Mouse (Mus musculus): ENCODE measurements at regions not wholly inside any gene's neighbourhood (a gene's known extent, or its start where the extent isn't known, plus 50 kb on each side); places are given as distances from the start of the nearest gene placed in this dataset.

GRCm38 (mm10) chr5:72225576-72226298 lies 57.7 kb upstream of the Commd8 start:
- TF ChIP-seq CTCF (IDR thresholded peaks at IDR 0.05; ENCODE audit: low read depth, low read length) (no peak), POLR2A (IDR thresholded peaks at IDR 0.05; ENCODE audit: extremely low read depth, insufficient read depth, low read length) (no peak)
- no peak for DNase-seq (ENCODE audit: extremely low read depth, low read depth, low spot score)
- 0 out of 2 replicates have a peak, but pooled peaks cover 3% of the 10 kb centered on the region for H3K4me1 ChIP-seq (ENCODE audit: control insufficient read depth, insufficient read depth, low read length)
- no peaks in the 10 kb centered on the region for H3K27me3 ChIP-seq (ENCODE audit: control insufficient read depth, insufficient read depth, low read length)
- no peaks in the 10 kb centered on the region for H3K79me2 ChIP-seq (ENCODE audit: control insufficient read depth, insufficient read depth, low read length)
- WGBS: 79% methylated on average over 13 of the region's 13 CpGs
- H3K27ac ChIP-seq (replicated peaks; ENCODE audit: insufficient read depth, low read depth, low read length): no peak overlapping the region
- H3K9ac ChIP-seq (ENCODE audit: low read depth, low read length): no peak overlapping the region
- H3K4me3 ChIP-seq (ENCODE audit: insufficient read depth, low read depth, low read length): no peak overlapping the region
- H3K36me3 ChIP-seq (ENCODE audit: control insufficient read depth, insufficient read depth, low read length): peaks cover 6% of the 10 kb centered on the region

GRCm38 (mm10) chr5:72225056-72225455 lies 57.1 kb upstream of the Commd8 start:
- H3K36me3 ChIP-seq (ENCODE audit: control insufficient read depth, insufficient read depth, low read length): peaks cover 3% of the 10 kb centered on the region
- no peak for DNase-seq (ENCODE audit: extremely low read depth, low read depth, low spot score)
- H3K79me2 ChIP-seq (ENCODE audit: control insufficient read depth, insufficient read depth, low read length): no peaks in the 10 kb centered on the region
- H3K4me1 ChIP-seq (ENCODE audit: control insufficient read depth, insufficient read depth, low read length): 0 out of 2 replicates have a peak, but pooled peaks cover 3% of the 10 kb centered on the region
- no peak overlapping the region for H3K9ac ChIP-seq (ENCODE audit: low read depth, low read length)
- H3K27me3 ChIP-seq (ENCODE audit: control insufficient read depth, insufficient read depth, low read length): no peaks in the 10 kb centered on the region
- H3K27ac ChIP-seq (replicated peaks; ENCODE audit: insufficient read depth, low read depth, low read length): no peak overlapping the region
- TF ChIP-seq CTCF (IDR thresholded peaks at IDR 0.05; ENCODE audit: low read depth, low read length) (no peak), POLR2A (IDR thresholded peaks at IDR 0.05; ENCODE audit: extremely low read depth, insufficient read depth, low read length) (no peak)
- WGBS: 55% methylated on average over 7 of the region's 7 CpGs
- no peak overlapping the region for H3K4me3 ChIP-seq (ENCODE audit: insufficient read depth, low read depth, low read length)

GRCm38 (mm10) chr5:72224551-72224966 lies 56.6 kb upstream of the Commd8 start:
- H3K4me1 ChIP-seq (ENCODE audit: control insufficient read depth, insufficient read depth, low read length): peaks cover 5% of the 10 kb centered on the region; the same call in 1 of the 2 replicates
- no peak overlapping the region for H3K27ac ChIP-seq (replicated peaks; ENCODE audit: insufficient read depth, low read depth, low read length)
- H3K36me3 ChIP-seq (ENCODE audit: control insufficient read depth, insufficient read depth, low read length): peaks cover 2% of the 10 kb centered on the region; the same call in 1 of the 2 replicates
- 48% methylated on average over 6 of the region's 6 CpGs for WGBS
- no peak overlapping the region for H3K9ac ChIP-seq (ENCODE audit: low read depth, low read length)
- H3K79me2 ChIP-seq (ENCODE audit: control insufficient read depth, insufficient read depth, low read length): no peaks in the 10 kb centered on the region
- H3K4me3 ChIP-seq (ENCODE audit: insufficient read depth, low read depth, low read length): no peak overlapping the region
- DNase-seq (ENCODE audit: extremely low read depth, low read depth, low spot score): no peak
- no peaks in the 10 kb centered on the region for H3K27me3 ChIP-seq (ENCODE audit: control insufficient read depth, insufficient read depth, low read length)
- no peak for TF ChIP-seq POLR2A (IDR thresholded peaks at IDR 0.05; ENCODE audit: extremely low read depth, insufficient read depth, low read length)
- TF ChIP-seq CTCF (IDR thresholded peaks at IDR 0.05; ENCODE audit: low read depth, low read length): 0 out of 2 replicates have a peak, but pooled peaks have one; percentile 6

- TF ChIP-seq CTCF (IDR thresholded peaks at IDR 0.05; ENCODE audit: low read depth, low read length) (no peak), POLR2A (IDR thresholded peaks at IDR 0.05; ENCODE audit: extremely low read depth, insufficient read depth, low read length) (no peak)
- peak; percentile 58 for DNase-seq (ENCODE audit: extremely low read depth, low read depth, low spot score)
- H3K4me3 ChIP-seq (ENCODE audit: insufficient read depth, low read depth, low read length): no peak overlapping the region
- no peaks in the 10 kb centered on the region for H3K27me3 ChIP-seq (ENCODE audit: control insufficient read depth, insufficient read depth, low read length)
- peaks cover 6% of the 10 kb centered on the region; the same call in 1 of the 2 replicates for H3K4me1 ChIP-seq (ENCODE audit: control insufficient read depth, insufficient read depth, low read length)
- WGBS: 33% methylated on average over 3 of the region's 3 CpGs
- H3K27ac ChIP-seq (replicated peaks; ENCODE audit: insufficient read depth, low read depth, low read length): no peak overlapping the region
- no peak overlapping the region for H3K9ac ChIP-seq (ENCODE audit: low read depth, low read length)
- no peaks in the 10 kb centered on the region for H3K79me2 ChIP-seq (ENCODE audit: control insufficient read depth, insufficient read depth, low read length)
- H3K36me3 ChIP-seq (ENCODE audit: control insufficient read depth, insufficient read depth, low read length): no peaks in the 10 kb centered on the region
These were observed 54.9 kb upstream of the Commd8 start for GRCm38 (mm10) chr5:72222902-72223301.

GRCm38 (mm10) chr5:72219697-72220096 lies 51.7 kb upstream of the Commd8 start:
- Histone ChIP-seq H3K9ac (ENCODE audit: low read depth, low read length) (no peak overlapping the region), H3K4me3 (ENCODE audit: insufficient read depth, low read depth, low read length) (no peak overlapping the region), H3K27me3 (ENCODE audit: control insufficient read depth, insufficient read depth, low read length) (no peaks in the 10 kb centered on the region), H3K27ac (replicated peaks; ENCODE audit: insufficient read depth, low read depth, low read length) (no peak overlapping the region), H3K4me1 (ENCODE audit: control insufficient read depth, insufficient read depth, low read length) (peaks cover 6% of the 10 kb centered on the region; the same call in 1 of the 2 replicates), H3K36me3 (ENCODE audit: control insufficient read depth, insufficient read depth, low read length) (no peaks in the 10 kb centered on the region), H3K79me2 (ENCODE audit: control insufficient read depth, insufficient read depth, low read length) (no peaks in the 10 kb centered on the region)
- TF ChIP-seq CTCF (IDR thresholded peaks at IDR 0.05; ENCODE audit: low read depth, low read length) (no peak), POLR2A (IDR thresholded peaks at IDR 0.05; ENCODE audit: extremely low read depth, insufficient read depth, low read length) (no peak)
- 22% methylated on average over 12 of the region's 12 CpGs for WGBS
- DNase-seq (ENCODE audit: extremely low read depth, low read depth, low spot score): peak; percentile 80

DNA sequence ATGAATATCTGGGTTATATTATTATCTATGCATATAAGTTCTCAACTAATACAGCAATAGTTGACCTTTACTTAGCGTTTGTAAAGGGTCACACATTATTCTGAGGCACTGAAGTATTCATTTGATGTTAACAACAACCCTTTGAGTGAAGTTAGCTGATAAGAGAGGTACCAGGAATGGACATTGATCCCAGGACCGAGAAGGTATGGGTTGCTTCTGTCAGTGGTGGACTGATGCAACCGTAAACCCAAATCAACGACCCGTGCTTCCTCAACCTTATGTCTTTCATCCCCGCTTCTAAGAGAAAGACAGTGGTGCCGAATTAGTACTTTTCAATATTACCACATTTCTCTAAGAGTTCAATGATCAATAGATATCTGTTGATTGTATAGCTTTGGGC lies 51.3 kb upstream of the Commd8 start:
- no peaks in the 10 kb centered on the region; the same call in 1 of the 2 replicates for H3K79me2 ChIP-seq (ENCODE audit: control insufficient read depth, insufficient read depth, low read length)
- no peak overlapping the region for H3K27ac ChIP-seq (replicated peaks; ENCODE audit: insufficient read depth, low read depth, low read length)
- TF ChIP-seq POLR2A (IDR thresholded peaks at IDR 0.05; ENCODE audit: extremely low read depth, insufficient read depth, low read length) (no peak), CTCF (IDR thresholded peaks at IDR 0.05; ENCODE audit: low read depth, low read length) (no peak)
- peak; percentile 55 for DNase-seq (ENCODE audit: extremely low read depth, low read depth, low spot score)
- 27% methylated on average over 7 of the region's 7 CpGs for WGBS
- H3K9ac ChIP-seq (ENCODE audit: low read depth, low read length): no peak overlapping the region
- H3K4me1 ChIP-seq (ENCODE audit: control insufficient read depth, insufficient read depth, low read length): peaks cover 6% of the 10 kb centered on the region; the same call in 1 of the 2 replicates
- H3K27me3 ChIP-seq (ENCODE audit: control insufficient read depth, insufficient read depth, low read length): no peaks in the 10 kb centered on the region
- no peak overlapping the region for H3K4me3 ChIP-seq (ENCODE audit: insufficient read depth, low read depth, low read length)
- no peaks in the 10 kb centered on the region for H3K36me3 ChIP-seq (ENCODE audit: control insufficient read depth, insufficient read depth, low read length)
